Mouse (Mus musculus) embryo, embryonic 10.5 days (tissue): ENCODE results near the gene Cxcl17.

ENCODE experiments used
- DNase-seq: peaks from one replicate; pipeline ENCODE4 v3.0.0-alpha.2; 2015; ENCODE audit warnings: low spot score

Gene Cxcl17

DNA sequence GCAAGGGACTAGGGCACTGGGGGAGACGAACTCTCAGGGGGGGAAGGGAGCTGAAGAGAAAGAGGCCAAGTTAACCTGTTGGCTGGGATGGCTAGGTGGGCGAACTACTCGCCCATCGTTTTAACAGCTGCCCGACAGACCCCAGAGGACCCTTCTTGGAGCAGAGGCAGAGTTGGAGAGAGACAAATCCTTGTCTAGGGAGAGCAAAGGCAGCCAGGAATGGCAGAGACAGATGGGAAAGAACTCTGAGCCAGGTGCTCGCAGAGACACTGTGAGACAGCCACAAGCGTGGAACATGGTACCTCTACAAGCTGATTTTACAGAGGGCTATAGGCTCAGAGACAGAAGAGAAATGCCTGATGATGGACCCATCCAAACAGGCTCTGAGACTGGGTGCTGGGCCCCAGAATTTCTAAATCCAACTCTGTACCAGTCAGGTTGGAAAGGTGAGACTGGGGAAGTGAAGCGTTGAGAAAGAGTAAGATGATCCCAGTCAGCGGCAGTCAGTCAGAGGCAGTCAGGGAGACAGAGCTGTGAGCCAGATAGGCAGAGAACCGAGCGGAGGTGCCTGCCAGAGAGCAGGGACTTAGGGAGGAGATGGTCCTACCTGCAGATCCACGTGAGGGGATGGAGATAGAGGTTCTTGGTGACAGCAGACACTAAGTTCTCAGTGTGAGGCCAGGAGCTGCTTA, 43.5 kb downstream of the Cxcl17 start, which contains the start of gene Cnfn:
TSS of gene Cnfn (minus strand) at position 667 of the 692 bp plus-strand sequence.
- no peak for DNase-seq

DNA sequence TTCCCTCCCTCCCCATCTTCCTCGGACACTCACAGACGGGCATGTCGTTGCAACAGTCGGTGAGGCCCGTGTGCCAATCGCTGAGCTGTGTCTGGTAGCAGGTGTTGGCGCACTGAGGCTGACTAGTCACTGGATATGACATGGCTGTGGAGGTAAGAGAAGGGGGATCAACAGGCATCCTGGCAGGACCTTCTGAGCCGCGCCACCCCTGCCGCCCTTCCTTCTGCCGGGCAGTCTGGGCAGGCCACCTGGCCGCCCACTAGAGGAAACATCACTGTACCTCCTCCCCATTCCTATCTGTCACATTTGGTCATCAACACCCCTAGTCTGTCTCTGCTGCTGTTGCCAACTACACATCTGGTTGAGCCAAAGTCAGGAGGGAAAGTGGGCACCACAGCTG, 44.4 kb downstream of the Cxcl17 start:
- no peak for DNase-seq

DNA sequence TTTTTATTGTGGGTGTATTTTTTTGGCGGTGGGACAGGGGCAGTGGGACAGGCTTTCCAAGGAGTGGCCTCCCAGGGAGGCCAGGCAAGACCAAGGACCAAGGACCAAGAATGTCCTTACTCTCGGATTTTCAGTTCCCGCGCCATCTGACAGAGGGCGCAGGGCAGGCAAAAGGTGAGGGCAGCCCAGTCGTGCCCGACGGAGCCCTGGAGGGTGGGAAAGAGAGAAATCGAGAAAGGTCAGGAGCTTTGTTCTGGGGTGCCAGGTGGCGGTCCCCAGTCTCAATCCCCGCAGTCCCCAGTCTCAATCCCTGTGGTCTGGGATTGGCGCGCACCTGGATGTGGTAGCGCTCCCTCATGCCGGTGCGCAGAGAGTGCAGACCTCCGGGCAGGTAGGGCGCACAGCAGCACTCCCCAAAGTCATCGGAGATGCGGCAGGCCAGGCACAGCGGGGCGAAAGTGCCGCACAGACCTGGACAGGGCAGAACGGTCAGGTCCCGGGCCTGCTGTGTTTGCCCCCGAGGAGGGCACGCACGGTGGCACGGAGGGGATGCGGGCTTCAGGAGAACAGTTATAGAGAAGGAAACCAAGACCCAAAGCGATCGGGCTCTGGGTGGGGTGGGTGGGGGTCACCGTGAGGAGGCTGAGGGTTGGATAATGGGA, 44.9 kb downstream of the Cxcl17 start:
- DNase-seq: peak; percentile 39

DNA sequence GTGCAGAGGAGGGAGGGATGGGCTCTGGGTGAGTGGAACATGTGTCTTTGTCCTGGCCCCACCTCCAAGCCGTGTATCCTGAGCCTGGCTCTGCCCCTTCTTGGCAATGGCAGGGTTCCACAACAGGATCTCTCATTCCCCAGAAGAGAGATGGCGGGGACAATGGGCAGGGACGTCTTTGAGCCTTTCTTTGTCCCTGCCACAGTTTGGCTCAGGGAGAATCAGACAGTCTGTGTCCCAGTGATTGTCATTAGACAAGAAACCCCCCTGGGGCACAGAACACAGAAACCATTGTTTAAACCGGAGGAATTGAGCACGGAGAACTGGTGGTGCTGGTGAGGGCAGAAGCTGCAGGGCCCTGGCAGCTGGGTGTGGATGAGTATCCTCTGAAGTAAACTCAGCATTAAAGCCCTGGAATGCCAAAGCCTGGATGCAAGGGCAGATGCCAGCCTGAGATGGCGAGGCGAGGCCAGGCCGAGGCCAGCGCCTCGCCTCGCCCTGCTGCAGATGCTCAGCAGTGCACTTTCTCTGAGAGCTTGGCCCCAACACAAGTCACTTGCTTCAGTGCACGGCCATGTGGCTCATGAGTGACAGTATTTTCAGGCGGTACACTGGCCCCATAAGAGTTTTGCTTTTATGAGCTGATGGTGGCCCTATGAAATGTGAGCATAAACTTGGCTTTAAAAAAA, 46.6 kb downstream of the Cxcl17 start:
- DNase-seq: peak; percentile 55

DNA sequence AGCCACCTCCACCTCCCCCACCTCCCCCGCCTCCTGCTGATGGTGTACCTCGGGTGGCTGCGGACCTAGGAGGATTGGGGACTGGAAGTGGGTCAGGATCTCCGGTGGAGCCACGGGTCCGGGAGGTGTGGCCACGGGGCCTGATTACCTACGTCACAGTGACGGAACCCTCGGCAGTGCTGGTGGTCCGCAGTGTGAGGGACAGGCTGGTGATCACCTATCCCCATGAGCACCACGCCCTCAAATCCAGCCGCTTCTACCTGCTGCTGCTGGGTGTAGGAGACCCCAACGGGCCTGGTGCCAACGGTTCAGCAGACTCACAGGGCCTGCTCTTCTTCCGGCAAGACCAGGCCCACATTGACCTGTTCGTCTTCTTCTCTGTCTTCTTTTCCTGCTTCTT, 49.1 kb downstream of the Cxcl17 start:
- DNase-seq: no peak

DNA sequence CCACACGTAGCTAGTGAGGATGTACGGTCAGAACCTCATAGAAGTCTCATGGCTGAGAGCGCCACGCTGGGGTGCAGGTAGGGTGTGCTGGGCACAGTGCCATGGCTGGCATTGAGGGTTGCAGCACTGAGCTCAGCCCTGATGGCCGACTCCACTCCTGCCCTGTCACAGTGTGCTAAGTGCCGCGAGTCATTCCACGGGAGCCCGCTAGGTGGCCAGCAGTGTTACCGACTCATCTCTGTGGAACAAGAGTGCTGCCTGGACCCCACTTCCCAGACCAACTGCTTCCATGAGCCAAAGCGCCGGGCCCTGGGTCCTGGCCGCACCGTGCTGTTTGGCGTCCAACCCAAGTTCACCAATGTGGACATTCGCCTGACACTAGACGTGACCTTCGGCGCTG, 49.5 kb downstream of the Cxcl17 start:
- no peak for DNase-seq

- DNase-seq: peak; percentile 42
Observed at GRCm38 (mm10) chr7:25358721-25359206, 53.9 kb downstream of the Cxcl17 start.
